Mouse (Mus musculus) C2C12 (cell line): ENCODE data around the gene Epn2.

Experiments used
- CEBPB ChIP-seq: IDR thresholded peaks from one replicate; pipeline ENCODE4 v1.6.1; 2011; ENCODE audit warnings: low read depth, mild to moderate bottlenecking, control low read depth, moderate library complexity
- CTCF ChIP-seq: IDR thresholded peaks from one replicate; pipeline ENCODE4 v1.5.1; 2011; ENCODE audit not compliant: control insufficient read depth, insufficient read depth, insufficient read length
- FOSL1 ChIP-seq: IDR thresholded peaks from one replicate; pipeline ENCODE4 v1.8.0; 2011; ENCODE audit warnings: mild to moderate bottlenecking, low read length; ENCODE audit not compliant: poor library complexity, insufficient read depth, severe bottlenecking
- MAX ChIP-seq: IDR thresholded peaks from one replicate; pipeline ENCODE4 v1.6.1; 2011; ENCODE audit warnings: mild to moderate bottlenecking, control low read depth
- MYOD1 ChIP-seq: IDR thresholded peaks from one replicate; pipeline ENCODE4 v1.6.1; 2011; ENCODE audit warnings: low read depth; ENCODE audit not compliant: control insufficient read depth, insufficient read length
- MYOG ChIP-seq: IDR thresholded peaks from one replicate; pipeline ENCODE4 v1.6.1; 2011; ENCODE audit not compliant: control insufficient read depth, insufficient read length; ENCODE audit errors: extremely low read depth
- USF1 ChIP-seq: IDR thresholded peaks from one replicate; pipeline ENCODE4 v1.6.1; 2011; ENCODE audit warnings: low read depth, mild to moderate bottlenecking, control low read depth, moderate library complexity

DNA sequence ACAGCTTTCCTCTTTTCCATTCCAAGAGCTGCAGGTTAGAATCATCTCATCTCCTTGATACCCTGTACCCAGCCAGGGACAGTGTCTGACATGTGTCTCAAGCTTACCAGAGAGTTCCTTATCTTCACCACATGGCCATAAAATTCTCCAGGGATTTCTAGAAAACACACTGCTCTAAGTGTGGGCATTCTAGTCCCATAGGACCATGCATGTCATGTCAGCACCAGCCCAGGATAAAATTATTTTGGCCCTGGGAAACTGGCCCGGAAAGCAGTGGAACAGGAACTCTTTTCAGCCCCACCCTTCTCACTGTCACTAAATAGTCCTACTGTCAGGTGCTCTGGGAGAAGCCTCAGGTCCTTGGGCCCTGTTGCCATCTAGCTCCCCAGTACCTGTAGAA, 9.8 kb downstream of the Epn2 start:
- no peak for TF ChIP-seq CTCF
- no peak for TF ChIP-seq MAX
- TF ChIP-seq MYOG, result no peak
- no peak for TF ChIP-seq CEBPB
- TF ChIP-seq FOSL1, result no peak
- no peak for TF ChIP-seq USF1
- TF ChIP-seq MYOD1, result no peak
